Mouse (Mus musculus) stomach, postnatal 0 days (tissue): ENCODE data around the gene Cplx1.

ENCODE experiments used
- CTCF ChIP-seq: IDR thresholded peaks from 2 replicates; pipeline ENCODE4 v1.5.1; 2016; ENCODE audit warnings: antibody characterized with exemption, low read depth, mild to moderate bottlenecking, moderate library complexity
- EP300 ChIP-seq: optimal IDR thresholded peaks from 2 replicates; pipeline ENCODE3; 2016; ENCODE audit warnings: antibody characterized with exemption

GRCm38 (mm10) chr5:108565381-108565780, 15.6 kb upstream of the Cplx1 start:
- TF ChIP-seq CTCF: no peak
- no peak for TF ChIP-seq EP300
